Comparison of ENCODE assay signal across 17 mouse cellular contexts in the genomic region with DNA sequence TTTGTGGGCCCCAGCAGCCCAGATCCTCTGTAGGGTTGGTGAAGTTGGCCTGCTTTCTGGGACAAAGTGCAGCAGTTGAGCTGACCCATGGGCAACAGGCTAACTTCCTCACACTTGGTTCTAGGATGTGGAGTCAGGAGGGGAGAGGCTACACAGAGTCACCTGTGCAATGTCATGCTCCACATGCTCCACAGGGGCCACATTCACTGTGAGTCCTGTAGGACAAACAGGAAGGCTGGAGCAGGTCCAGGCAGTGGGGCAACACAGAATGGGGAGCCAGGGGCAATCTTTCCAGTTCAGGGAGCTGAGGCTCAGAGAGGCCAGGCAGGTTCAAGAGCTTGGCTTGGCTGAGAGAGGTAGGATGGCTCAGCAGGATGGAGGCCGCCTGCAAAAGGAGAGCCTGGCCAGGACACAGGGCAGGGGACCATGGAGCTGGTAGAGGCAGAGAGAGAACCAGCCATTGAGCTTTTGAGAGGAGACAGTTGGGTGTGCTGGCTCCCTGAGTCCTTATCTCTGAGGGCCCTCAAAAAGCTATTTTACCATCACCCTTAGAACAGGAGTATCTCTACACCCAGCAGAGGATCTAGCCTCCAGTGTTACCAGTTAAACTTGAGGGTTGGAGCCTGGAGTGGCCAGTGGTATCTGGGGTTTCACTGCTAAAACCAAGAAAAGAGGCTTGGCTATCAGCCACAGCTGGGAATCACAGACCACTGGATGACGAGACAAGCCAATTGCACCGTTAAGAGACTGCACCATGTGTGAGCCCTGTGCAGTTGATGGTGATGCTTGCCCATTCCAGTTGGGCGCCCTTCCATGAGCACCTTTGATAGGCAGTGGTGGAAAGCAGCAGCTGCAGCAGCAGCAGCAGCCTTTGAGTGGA. TPM values are rescaled to one million over a fixed set of nuclear protein-coding genes. Genes with fewer than 3 reads are reported as not detected.
DNase-seq lines count a peak whose midpoint lies in the region; ATAC-seq and TF ChIP-seq lines count a peak whose summit lies in the region.
"Had no signal": no experiment of that assay in that cellular context is flagged by ENCODE, and none has a peak within 500 bp of the region (broad histone marks: within the 10 kb centered on the region; RNA-seq: fewer than 3 reads in every experiment).

No protein-coding gene starts in this region.

- H3K4me3 ChIP-seq in heart, postnatal 0 days (ENCODE audit: low read depth, low read length) = no peak overlapping the region
- H3K4me3 ChIP-seq in lung, embryonic 16.5 days (ENCODE audit: low read length) = no peak overlapping the region
- H3K4me3 ChIP-seq in embryonic facial prominence, embryonic 12.5 days = no peak overlapping the region
- H3K4me3 ChIP-seq: forebrain, embryonic 12.5 days; limb, embryonic 15.5 days; neural tube, embryonic 12.5 days had no signal

- peak overlapping the region; percentile 1; the same call in 1 of the 2 replicates for H3K27ac ChIP-seq in heart, postnatal 0 days (ENCODE audit: low read depth)
- H3K27ac ChIP-seq in lung, embryonic 16.5 days (ENCODE audit: low read length) = no peak overlapping the region
- 0 out of 2 replicates have a peak overlapping the region, but pooled peaks have one; percentile 4 for H3K27ac ChIP-seq in embryonic facial prominence, embryonic 12.5 days
- H3K27ac ChIP-seq: forebrain, embryonic 12.5 days; hindbrain, postnatal 0 days; limb, embryonic 15.5 days; neural tube, embryonic 12.5 days had no signal

- H3K9me3 ChIP-seq in heart, postnatal 0 days (replicated peaks; ENCODE audit: control insufficient read depth, low read length) = no peaks in the 10 kb centered on the region
- no peaks in the 10 kb centered on the region for H3K9me3 ChIP-seq in lung, embryonic 16.5 days (ENCODE audit: control insufficient read depth, low read length)
- no peaks in the 10 kb centered on the region for H3K9me3 ChIP-seq in embryonic facial prominence, embryonic 12.5 days
- H3K9me3 ChIP-seq: forebrain, embryonic 12.5 days; limb, embryonic 15.5 days; neural tube, embryonic 12.5 days had no signal

- H3K36me3 ChIP-seq in heart, postnatal 0 days (replicated peaks; ENCODE audit: control insufficient read depth, insufficient read depth, low read length) = peaks cover 22% of the 10 kb centered on the region
- H3K36me3 ChIP-seq in lung, embryonic 16.5 days (ENCODE audit: control insufficient read depth, insufficient read depth, low read length) = peaks cover under 1% of the 10 kb centered on the region
- peaks cover 22% of the 10 kb centered on the region for H3K36me3 ChIP-seq in embryonic facial prominence, embryonic 12.5 days

- no peak for DNase-seq in heart, postnatal 0 days (ENCODE audit: low spot score)
- DNase-seq in heart, postnatal 4 days = no peak
- no peak for DNase-seq in lung, postnatal 25 days (ENCODE audit: low spot score)
- peak; percentile 47 for DNase-seq in retina, embryonic 14.5 days (ENCODE audit: low spot score)
- no peak for DNase-seq in gastrocnemius, postnatal 36 days
- DNase-seq: cerebellum, adult 11-12 months had no signal

- H3K9ac ChIP-seq in heart, postnatal 0 days (replicated peaks; ENCODE audit: low read depth, low read length) = no peak overlapping the region
- no peak overlapping the region for H3K9ac ChIP-seq in lung, embryonic 16.5 days (ENCODE audit: low read length)
- no peak overlapping the region for H3K9ac ChIP-seq in embryonic facial prominence, embryonic 12.5 days
- H3K9ac ChIP-seq: forebrain, embryonic 12.5 days; limb, embryonic 15.5 days; neural tube, embryonic 12.5 days had no signal

- TF ChIP-seq CTCF in heart, postnatal 0 days (IDR thresholded peaks at IDR 0.05; ENCODE audit: low read depth) = no peak

- H3K27me3 ChIP-seq in heart, postnatal 0 days (ENCODE audit: control insufficient read depth, insufficient read depth, low read length) = no peaks in the 10 kb centered on the region
- H3K27me3 ChIP-seq in lung, embryonic 16.5 days (ENCODE audit: control insufficient read depth, insufficient read depth, low read depth, low read length) = no peaks in the 10 kb centered on the region
- no peaks in the 10 kb centered on the region for H3K27me3 ChIP-seq in embryonic facial prominence, embryonic 12.5 days
- H3K27me3 ChIP-seq: forebrain, embryonic 12.5 days; limb, embryonic 15.5 days; neural tube, embryonic 12.5 days had no signal

- no peak for TF ChIP-seq EP300 in heart, postnatal 0 days (IDR thresholded peaks at IDR 0.05; ENCODE audit: low read depth)

- peaks cover 3% of the 10 kb centered on the region; the same call in 1 of the 2 replicates for H3K4me1 ChIP-seq in heart, postnatal 0 days (ENCODE audit: control insufficient read depth, insufficient read depth)
- no peaks in the 10 kb centered on the region for H3K4me1 ChIP-seq in lung, embryonic 16.5 days (replicated peaks; ENCODE audit: control insufficient read depth, insufficient read depth, low read length)
- H3K4me1 ChIP-seq in embryonic facial prominence, embryonic 12.5 days = peaks cover 7% of the 10 kb centered on the region; the same call in 1 of the 2 replicates

- WGBS in heart, postnatal 0 days = 57% methylated on average over 4 of the region's 4 CpGs
- WGBS in lung, embryonic 16.5 days = 70% methylated on average over 4 of the region's 4 CpGs
- 78% methylated on average over 4 of the region's 4 CpGs for WGBS in embryonic facial prominence, embryonic 12.5 days

- 0 out of 2 replicates have a peak, but pooled peaks have one; percentile 3 for ATAC-seq in heart, postnatal 0 days (ENCODE audit: insufficient read depth, low read depth)
- 0 out of 2 replicates have a peak, but pooled peaks have one; percentile 6 for ATAC-seq in lung, embryonic 16.5 days (ENCODE audit: low read depth)
- no peak for ATAC-seq in embryonic facial prominence, embryonic 12.5 days (ENCODE audit: insufficient number of reproducible peaks, insufficient read depth, low FRiP score, low TSS enrichment)
- ATAC-seq: hindbrain, postnatal 0 days had no signal

- intact Hi-C loops in gastrocnemius, postnatal 36 days (cut with DNase I) = no loop called here

- H3K4me2 ChIP-seq in heart, postnatal 0 days (ENCODE audit: low read depth, low read length) = no peak overlapping the region
- no peak overlapping the region for H3K4me2 ChIP-seq in lung, embryonic 16.5 days (ENCODE audit: low read depth, low read length)
- H3K4me2 ChIP-seq in embryonic facial prominence, embryonic 12.5 days (replicated peaks) = no peak overlapping the region
- H3K4me2 ChIP-seq: forebrain, embryonic 12.5 days; limb, embryonic 15.5 days; neural tube, embryonic 12.5 days had no signal

RNA-seq across cellular contexts. Expression of gene Ccnd1, which starts 11.5 kb away (rescaled TPM):
- total RNA-seq in heart, postnatal 0 days (2014; rRNA removed; ENCODE audit: low replicate concordance) = 68.2 and 70.0 TPM in 2 replicates
- 58.9 and 61.7 TPM in 2 replicates for polyA plus RNA-seq in heart, postnatal 0 days (2015; fragmentation: Nextera tagmentation; extraction: Ambion mirVana)
- 100 to 1,000 TPM; 128 to 130 TPM for total RNA-seq in heart, postnatal 4 days (2021)
- polyA plus RNA-seq in lung, embryonic 16.5 days (2015; fragmentation: Nextera tagmentation; extraction: Ambion mirVana) = 92.5 and 122 TPM in 2 replicates
- 131 and 156 TPM in 2 replicates for polyA plus RNA-seq in embryonic facial prominence, embryonic 12.5 days (2016; fragmentation: Nextera tagmentation; extraction: Ambion mirVana)
- total RNA-seq in gastrocnemius, postnatal 36 days (2021) = 1 to 10 TPM; 5.2 to 7.4 TPM

RNA-seq across cellular contexts. Expression of gene LTO1, which starts 13.3 kb away (rescaled TPM):
- total RNA-seq in heart, postnatal 0 days (2014; rRNA removed; ENCODE audit: low replicate concordance) = 5.5 and 15.5 TPM in 2 replicates
- 13.6 and 17.6 TPM in 2 replicates for polyA plus RNA-seq in heart, postnatal 0 days (2015; fragmentation: Nextera tagmentation; extraction: Ambion mirVana)
- 10 to 100 TPM; 13.8 to 14.8 TPM for total RNA-seq in heart, postnatal 4 days (2021)
- polyA plus RNA-seq in lung, embryonic 16.5 days (2015; fragmentation: Nextera tagmentation; extraction: Ambion mirVana) = 28.2 and 29.1 TPM in 2 replicates
- 25.2 and 25.5 TPM in 2 replicates for polyA plus RNA-seq in embryonic facial prominence, embryonic 12.5 days (2016; fragmentation: Nextera tagmentation; extraction: Ambion mirVana)
- total RNA-seq in gastrocnemius, postnatal 36 days (2021) = 1 to 10 TPM; 6.8 to 7.2 TPM

RNA-seq across cellular contexts. Expression of gene Fgf15, which starts 31.9 kb away (rescaled TPM):
- total RNA-seq in heart, postnatal 0 days (2014; rRNA removed; ENCODE audit: low replicate concordance) = not detected in 2 replicates
- polyA plus RNA-seq in heart, postnatal 0 days (2015; fragmentation: Nextera tagmentation; extraction: Ambion mirVana) = not detected in 2 replicates
- total RNA-seq in heart, postnatal 4 days (2021) = not detected
- not detected in 2 replicates for polyA plus RNA-seq in lung, embryonic 16.5 days (2015; fragmentation: Nextera tagmentation; extraction: Ambion mirVana)
- polyA plus RNA-seq in embryonic facial prominence, embryonic 12.5 days (2016; fragmentation: Nextera tagmentation; extraction: Ambion mirVana) = 24.5 and 30.1 TPM in 2 replicates
- total RNA-seq in gastrocnemius, postnatal 36 days (2021) = not detected
- total RNA-seq: adrenal gland, postnatal 36 days; left cerebral cortex, adult 8-10 months had no signal
- polyA plus RNA-seq: heart, embryonic 14.5 days; limb, embryonic 15.5 days; spleen, adult 2 months; testis, adult 2 months had no signal
